Mouse (Mus musculus) retina, postnatal 7 days (tissue): ENCODE results near the gene Calhm5.

Source experiments
- DNase-seq: peaks from one replicate; pipeline ENCODE4 v3.0.0-alpha.2; 2012; ENCODE audit warnings: low read depth, low spot score

Gene Calhm5

DNA sequence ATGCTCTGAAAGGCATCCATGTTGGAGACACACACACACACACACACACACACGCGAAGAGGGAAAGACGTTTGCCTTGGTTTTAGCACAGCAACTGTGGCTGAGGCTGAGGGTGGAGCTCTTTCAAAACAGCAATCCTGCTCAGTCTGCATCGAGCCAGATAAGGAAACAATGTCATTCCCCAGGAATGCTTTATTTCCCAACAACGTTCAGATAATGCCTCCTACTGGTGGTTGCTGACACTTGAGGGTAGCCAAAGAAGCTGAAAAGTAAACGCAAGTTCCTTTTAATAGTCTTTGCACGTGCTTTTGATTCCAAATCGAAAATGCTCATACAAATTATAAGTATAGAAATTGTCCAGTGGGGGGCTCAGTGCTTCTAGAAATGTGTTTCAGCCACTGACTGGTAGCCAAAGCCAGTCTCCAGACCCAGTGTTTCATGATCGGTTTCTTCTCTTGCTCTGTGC, at the start of gene Calhm5:
TSS of gene Calhm5 (minus strand) at position 102 of the 466 bp plus-strand sequence.
- DNase-seq, result no peak

DNA sequence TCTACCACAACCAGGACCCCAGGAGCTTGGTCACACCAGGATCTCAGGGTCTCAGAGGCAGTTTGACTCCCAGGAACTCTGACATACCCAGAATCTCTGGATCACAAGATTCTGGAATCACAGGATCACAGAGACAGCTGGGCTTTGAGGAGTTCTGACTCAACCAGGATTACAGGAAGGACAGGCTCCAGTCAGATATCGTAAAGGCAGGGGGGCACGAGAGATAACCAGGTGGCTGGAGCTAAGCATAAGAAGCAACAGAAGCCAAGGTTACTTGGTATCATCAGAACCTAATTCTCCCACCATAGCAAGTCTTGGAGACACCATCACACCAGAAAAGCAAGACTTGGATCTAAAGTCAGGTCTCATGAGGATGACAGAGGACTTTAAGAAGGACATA, 45.4 kb upstream of the Calhm5 start:
- no peak for DNase-seq

DNA sequence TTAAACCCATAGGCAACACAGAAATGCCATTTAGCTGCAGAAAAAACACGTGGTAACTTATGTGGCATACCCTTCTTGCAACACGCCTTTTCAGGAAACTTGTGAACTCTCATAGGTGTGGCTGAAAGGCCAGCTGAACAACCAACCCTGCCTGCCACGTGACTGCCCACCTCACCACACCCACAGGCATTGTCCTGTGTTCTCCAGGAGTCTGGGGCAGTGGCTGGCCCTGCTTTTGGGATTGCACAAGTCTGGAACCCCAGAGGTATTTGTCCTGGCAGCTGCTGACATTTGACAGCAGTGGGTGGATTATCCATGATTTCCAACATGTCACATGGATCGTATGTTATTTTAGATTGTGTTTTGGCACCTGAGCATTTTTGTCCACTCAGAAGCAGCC, 43.4 kb upstream of the Calhm5 start:
- DNase-seq, result no peak

DNA sequence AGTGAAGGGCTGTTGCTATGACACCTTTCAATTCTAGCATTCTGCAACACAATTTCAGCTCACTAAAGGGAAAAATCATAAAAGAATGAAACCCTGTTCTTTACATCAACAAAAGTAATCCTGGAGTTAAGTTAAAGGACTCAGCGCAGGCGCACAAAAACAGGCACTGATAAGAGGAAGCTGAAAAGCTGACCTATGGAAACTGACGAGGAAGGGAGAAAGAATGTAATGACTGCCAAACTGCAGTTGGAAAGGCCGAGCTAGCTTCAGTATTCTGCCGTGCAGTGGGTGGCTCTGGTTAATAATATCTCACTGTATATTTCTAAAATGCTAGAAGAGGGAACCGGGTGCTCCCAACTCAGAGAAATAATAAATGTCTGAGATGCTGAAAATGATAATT, 41.7 kb upstream of the Calhm5 start:
- DNase-seq, result no peak

DNA sequence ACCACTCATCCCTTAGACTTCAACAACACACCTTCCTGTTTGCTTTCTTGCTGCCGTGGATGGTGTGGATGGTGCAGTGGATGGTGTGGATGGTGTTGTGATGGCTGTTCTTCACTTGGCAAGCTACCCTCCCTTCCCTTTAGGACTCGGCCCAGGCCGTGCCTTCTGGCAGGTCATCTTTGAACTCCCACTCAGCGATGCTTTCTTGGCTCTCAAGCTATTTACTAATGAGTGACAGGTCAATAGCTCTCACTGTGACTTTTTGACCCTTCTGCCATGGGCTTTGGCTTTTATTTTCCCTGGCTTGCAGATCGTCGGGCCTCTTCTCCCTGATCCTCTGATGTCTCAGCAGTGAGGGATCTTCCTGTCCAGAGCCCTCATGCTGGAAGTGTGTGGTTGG, 40.1 kb upstream of the Calhm5 start:
- DNase-seq, result no peak

DNA sequence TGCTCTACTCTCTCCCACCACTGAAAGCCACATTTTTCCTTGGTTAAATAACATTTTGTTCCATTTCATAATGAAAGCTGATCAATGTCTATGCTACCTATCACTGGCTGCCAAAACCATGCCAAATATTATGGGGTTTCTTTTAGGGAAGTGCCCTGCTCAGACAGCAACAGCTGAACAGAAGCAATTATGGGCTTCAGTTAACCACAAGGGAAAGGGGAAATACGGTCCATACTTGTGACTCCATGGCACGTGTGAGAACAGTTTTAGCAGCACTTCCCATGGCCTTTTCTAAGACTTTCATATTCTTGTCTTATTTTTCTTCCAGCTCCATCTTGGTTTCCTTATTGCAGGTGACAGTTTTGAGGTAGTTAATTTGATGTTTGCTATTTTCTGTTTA, 35.0 kb upstream of the Calhm5 start:
- no peak for DNase-seq

DNA sequence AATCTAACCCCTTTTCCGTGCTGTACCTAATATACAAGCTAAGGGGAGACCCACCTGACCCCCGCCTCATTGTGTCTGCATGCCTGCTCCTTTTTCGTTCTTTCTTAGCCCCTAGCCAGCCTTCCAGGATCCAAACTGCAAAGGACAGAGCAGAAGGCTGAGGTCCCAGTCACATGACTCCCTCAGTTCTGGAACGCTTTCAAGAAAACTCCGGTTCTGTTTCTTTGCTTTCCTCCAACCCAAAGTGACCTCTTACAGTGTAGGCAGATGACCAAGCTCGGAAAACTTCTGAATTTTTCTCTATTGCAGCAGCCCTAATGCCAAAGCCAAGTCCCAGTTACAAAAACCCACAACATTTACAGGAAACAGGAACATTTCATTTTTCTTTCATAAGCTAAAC, 32.1 kb upstream of the Calhm5 start:
- no peak for DNase-seq

DNA sequence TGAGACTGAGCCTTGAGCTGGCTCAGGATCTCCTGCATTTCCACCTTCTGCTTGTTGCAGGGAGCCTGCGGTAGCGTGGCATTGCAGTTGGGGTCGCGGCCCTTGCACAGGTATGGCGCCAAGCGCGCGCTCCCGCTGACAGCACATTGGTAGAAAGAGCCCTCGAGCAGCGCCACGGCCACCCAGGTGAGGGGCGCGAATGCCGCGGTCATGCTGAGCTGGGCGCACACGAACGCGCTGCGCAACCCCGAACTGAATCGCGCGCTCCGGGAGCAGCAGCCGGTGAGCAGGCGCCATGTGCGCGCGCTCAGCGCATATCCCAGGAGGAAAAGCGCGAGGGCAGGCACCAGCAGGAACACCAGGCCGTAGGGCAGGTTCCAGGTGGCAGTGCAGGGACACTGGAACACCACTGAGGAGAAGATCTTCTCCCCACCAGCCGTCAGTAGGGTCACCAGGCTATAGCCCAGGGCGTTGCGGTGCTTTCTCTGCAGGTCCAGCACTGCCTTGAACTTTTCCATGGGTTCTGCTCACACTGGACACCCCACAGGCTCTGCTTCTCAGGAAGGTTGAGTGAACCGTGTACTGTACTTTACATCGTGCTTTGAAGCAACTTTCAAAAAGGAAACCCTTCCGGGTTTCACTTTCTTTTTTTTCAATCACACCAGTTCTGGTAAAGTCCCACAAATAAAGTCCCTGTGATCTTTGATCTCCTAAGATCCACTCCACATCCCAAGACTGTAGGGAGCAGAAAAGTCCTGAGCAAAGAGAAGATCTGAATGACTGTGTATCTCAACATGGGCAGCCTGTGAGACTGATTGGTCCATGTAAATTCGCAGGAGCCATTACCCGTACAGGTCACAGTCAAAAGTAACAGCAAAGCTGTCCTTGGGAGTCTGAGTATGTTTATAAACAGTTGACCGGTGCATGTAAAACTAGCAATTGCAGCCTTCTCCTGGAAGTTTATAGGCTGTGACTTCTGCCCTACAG, 31.4 kb upstream of the Calhm5 start, which contains the start of gene Calhm6:
TSS of gene Calhm6 (minus strand) at position 593 of the 987 bp plus-strand sequence.
- DNase-seq, result peak; percentile 9

DNA sequence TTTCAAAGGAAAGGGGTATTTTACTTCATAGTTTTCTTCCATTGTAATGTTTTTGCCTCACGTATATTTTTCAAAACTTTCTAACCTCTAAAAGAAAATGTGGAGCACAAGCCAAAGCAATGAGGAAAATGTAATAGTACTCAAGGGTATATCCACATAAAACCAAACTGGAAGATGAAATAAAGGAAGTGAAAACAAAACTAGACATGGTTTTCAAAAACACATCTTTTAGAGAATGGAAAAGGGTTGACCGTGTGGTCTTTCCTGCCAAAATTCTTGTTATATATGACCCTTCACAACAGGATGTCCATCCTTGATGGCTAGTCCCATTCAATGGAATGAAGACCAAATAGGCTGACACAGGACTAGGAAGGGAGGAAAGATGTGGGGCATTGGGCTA, 22.1 kb upstream of the Calhm5 start:
- DNase-seq, result no peak

DNA sequence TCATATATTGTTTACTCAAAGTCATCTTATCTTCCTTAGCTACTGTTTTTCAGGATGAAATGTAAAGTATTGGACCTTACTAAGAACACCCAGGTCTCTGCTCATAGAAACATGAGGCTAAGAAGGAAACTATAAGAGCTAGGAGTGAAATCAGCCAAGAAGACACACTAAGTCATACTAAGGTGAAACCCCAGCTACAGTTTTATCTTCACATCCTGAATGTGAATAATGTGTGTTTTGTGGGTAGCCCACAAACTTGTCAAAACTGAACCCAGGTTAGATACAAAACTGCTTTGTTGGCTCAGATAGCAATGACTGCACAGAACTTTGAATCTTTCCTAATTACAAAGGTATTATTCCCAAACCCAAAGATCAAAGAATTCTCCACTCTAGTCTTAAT, 21.5 kb upstream of the Calhm5 start:
- no peak for DNase-seq

DNA sequence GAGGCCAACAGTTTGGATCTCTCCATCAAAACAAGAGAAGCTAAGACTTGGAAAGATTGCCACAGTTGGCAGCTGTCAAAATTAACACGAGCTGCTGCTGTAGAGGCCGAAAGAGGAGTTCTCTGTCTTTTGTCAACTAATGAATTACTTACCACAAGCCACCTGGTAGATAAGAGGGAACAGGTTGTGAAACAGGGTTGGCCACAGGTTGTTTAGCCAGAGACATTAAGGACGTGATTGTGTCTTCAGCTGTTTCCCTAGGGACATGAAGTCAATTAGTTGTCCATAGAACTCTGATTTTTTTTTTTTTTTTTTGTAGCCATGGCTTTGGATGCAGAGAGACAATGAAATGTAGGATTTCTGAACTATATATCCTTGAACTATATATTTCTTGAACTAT, 20.8 kb upstream of the Calhm5 start:
- no peak for DNase-seq

DNA sequence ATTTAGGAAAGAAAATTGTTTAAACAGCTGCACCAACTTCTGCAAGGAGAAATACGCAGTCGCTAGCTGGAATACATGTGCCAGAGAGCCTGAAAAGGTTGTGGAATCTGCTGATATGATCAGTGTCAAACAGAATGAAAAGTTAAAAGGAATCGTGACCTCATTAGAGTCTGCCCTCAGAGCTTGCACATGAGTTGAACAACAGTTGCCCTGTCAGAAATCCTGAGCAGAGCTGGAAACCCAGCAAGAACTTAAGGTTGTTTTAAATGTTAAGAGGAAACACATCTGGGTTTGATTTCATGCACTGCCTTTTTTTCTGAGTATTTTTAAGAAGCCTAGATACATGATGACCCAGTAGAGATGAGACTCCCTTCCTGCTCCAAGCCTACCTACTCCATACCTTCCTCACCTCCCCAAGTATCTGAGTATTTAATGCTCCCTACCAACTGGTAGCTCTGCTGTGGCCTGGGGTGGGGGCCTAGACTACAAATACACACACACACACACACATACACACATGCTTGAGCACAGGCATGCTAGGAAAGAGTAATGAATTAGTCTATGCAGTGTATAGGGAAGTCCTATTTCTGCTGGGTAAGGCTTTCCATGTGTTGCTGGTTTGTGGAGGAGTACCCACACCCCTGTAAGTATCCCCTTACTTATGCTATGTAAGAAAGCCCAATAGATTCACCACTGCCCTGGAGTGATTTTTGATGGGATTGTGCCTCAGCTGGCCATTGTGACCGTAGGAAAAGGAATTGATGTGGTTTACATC, 15.8 kb upstream of the Calhm5 start:
- no peak for DNase-seq

DNA sequence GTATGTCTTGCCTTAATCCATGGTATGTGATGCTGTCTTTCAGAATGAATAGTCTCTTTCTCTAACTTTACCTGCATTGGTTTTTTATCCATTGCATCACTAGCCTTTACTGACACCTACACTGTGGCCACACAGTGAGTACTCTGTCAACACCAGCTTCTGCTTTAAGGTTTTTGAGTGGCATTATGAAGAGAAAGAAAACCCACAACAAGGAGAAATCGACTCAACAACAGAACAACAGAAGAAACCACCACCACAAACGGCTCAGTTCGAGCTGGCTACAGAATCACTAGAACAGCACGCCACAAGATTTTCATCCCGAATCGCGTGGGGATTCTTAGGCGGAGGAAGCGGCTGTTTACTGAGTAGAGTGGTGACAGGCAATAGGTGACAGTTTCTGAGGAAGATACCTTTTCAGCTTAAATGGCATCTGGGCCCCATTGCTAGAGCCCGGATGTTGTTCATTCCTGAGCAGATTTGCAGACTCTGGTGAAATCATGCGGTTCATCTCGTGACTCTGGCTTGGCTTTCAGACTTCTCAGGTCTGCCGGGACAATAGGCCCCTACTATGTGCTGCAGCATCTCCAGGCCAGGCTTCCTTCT, 14.6 kb upstream of the Calhm5 start:
- no peak for DNase-seq

DNA sequence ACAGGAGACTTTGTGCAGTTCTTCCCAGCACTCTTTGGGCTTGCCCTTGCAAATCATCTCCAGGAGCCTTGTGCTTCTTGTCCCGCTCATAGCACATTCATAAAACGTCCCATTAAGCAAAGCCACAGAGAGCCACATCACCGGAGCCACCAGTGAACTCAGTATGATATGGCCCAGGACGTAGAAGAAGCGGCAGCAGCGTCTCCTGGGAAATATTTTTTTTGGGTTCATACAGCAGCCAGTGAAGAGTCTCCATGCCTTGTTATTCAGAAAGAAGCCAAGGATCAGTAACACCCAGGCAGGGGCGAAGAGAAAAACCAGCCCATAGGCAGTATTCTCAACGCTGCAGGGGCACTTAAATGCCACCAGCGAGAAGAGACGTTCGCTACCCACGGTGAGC, 355 bp downstream of the Calhm5 start:
- no peak for DNase-seq

DNA sequence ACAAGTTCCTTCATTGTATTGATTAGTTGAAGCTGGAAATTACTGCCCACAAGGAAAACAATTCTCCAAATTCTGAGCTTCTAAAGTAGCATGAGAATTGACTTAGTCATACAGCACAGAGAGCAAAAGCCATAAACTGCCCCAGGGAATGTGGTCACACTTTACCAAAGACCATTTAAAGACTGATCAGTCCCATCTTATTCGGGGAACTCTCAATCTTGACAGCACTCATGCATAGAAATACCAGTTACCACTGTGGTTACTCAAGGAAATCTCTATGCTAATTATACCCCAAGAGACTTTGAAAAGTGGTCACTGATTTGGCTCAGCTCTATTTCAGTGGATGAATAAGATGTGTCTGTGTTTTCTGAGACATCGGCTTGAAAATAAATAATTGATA, 1.2 kb downstream of the Calhm5 start:
- DNase-seq, result no peak

DNA sequence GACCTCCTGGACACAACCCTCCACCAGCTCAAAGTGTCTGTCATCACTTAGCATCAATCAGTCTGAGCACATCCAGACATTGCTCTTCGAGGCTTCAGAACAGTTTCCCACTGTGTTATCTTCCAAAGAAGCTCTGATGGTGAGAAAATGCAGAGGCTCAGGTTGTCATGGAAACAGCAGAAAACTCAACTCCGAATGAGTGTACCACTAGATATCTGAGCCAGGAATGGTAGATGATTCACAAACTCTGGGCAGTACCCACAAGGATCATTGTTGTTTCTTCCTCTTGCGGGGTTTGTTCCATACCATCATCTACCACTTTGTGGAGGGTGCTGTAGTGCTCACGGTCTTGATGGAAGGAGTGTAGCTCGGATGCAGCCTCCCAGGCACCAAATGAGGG, 4.4 kb downstream of the Calhm5 start:
- DNase-seq, result no peak

DNA sequence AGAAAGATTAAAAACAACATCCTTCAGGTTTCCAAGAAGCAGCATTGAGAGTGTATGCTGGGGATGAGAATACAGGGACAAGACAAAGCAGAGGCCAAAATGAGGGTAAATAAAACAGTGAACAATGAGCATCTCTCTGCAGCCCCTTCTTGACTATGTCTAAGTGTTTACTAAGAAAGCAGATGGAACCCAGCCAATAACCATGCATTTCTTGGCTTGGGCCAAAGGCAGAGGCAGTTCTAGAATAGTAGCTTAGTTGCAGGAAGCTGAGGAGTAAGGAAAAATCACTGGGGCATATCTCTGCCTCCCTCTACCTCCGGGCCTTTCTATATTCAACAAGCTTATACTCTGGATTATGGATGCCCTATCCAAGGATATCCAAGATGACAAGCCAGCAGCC, 5.8 kb downstream of the Calhm5 start:
- DNase-seq, result no peak

DNA sequence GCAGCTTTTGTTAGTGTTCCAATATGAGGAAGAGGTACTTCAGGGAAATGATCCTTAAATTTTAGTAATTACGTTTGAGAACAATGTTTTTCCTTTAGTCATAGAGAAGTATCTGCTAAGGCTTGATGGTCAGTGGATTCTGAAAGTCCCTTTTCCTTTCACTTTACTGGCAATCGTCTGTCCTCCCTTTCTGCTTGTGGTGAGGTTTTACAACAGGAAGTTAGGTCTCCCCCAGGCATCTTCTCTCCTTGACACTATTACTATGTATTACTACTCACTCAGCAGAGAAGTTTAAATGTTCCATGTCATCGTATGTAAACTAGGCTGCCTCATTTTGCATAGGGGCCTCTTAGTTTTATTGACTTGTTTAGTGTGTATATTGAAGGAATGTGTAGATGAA, 6.8 kb downstream of the Calhm5 start:
- no peak for DNase-seq

DNA sequence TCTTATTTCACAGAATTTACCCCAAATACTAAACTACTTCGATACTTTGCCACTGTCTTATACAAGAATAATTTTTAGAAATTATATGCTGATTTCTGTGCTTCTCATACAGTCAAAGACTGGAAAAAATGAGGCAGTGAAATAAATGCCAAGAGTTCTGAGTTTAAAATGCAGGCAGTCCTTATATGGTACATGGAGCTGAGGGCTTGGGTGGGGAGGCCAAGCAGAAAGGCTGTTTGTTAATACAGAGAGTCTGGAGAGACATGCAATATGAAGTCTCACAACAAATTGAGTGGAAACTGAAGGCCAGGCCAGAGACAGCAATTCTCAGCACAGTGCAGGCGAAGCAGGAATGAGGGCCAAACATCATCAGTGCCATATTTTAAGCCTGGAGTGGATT, 7.8 kb downstream of the Calhm5 start:
- DNase-seq, result no peak

DNA sequence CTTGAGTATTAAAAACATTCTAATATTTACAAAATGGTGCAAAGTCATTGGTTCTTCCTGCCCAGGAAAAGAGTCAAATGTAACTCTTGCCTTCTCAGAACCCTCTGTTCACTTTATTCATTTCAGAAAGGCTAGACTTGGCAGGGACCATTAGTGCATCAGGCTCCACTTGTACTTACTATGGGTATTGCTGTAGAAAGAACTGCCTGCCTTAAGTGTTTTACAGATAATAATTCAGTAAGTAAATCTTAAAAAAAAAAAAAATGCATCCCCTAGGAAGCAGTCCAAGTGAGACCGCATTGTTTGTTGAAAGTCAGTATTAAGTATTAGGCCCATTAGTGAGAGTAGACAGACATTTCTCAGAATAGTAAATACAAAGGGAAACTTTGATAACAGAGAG, 9.8 kb downstream of the Calhm5 start:
- no peak for DNase-seq

DNA sequence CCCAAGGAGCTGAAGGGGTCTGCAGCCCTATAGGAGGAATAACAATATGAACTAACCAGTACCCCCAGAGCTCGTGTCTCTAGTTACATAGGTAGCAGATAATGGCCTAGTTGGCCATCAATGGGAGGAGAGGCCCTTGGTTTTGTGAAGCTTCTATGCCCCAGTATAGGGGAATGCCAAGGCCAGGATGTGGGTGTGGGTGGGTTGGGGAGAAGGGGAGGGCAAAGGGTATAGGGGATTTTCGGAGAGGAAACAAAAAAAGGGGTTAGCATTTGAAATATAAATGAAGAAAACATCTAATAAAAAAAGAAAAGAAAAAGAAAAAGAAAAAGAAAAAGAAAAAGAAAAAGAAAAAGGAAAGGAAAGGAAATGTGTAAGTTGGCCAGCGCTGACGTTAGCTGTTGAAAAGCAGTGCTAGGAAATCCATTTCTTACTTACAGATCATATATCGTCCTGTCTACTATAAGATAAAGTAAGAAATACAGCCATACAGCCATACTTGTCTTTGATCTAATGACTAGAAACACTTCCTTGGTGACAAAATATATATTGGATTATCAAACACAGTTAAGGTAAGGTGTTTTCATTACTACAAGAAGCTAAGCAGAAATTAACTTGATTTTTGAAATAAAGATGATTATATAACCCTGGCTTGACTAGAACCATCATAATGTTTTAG, 21.7 kb downstream of the Calhm5 start:
- no peak for DNase-seq

DNA sequence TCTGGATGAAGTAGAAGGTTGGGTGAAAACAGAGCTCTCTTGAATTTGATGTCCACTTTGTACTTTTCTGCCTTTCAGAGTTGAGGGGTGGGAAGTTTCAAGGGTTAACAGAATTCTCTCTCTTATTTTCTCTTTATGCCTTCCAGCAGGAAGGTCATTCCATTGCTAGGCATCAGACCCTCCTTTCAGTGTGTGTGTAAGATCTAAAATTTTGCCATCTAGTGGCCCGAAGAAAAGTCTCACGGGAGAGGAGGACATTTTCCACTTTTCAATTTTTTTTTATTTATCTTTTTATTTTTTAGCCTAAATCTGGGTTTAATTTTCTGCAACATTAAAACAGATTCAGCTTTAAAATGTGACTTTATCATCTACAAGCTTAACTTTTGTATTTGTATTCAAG, 24.7 kb downstream of the Calhm5 start:
- DNase-seq, result no peak
